Mouse (Mus musculus) liver, adult 2 months (tissue): Measurements from ENCODE around the gene Ankrd44. TPM values are rescaled to one million over a fixed set of nuclear protein-coding genes. Genes with fewer than 3 reads are reported as not detected.

ENCODE experiments used
- DNase-seq: peaks from one replicate; pipeline ENCODE4 v3.0.0-alpha.2; 2011; ENCODE audit warnings: low read depth, low spot score; ENCODE audit errors: extremely low read depth
- H3K27ac ChIP-seq: fragments of 200-500 bp; replicated peaks from 2 replicates; pipeline ENCODE4 v1.5.1; 2012; ENCODE audit warnings: low read depth, mild to moderate bottlenecking, control low read depth, inconsistent platforms, low read length; ENCODE audit not compliant: insufficient read depth
- H3K27me3 ChIP-seq: fragments of 200-500 bp; 2 replicates; pipeline ENCODE4 v1.6.1; 2012; ENCODE audit warnings: mild to moderate bottlenecking, moderate library complexity, low read length, inconsistent platforms; ENCODE audit not compliant: control insufficient read depth, insufficient read depth
- H3K36me3 ChIP-seq: fragments of 200-500 bp; 2 replicates; pipeline ENCODE4 v1.6.1; 2012; ENCODE audit warnings: low read length, inconsistent platforms; ENCODE audit not compliant: control insufficient read depth, insufficient read depth
- H3K4me1 ChIP-seq: fragments of 200-500 bp; 2 replicates; pipeline ENCODE4 v1.6.1; 2011; ENCODE audit warnings: low read length; ENCODE audit not compliant: control insufficient read depth, insufficient read depth
- H3K4me3 ChIP-seq: fragments of 200-500 bp; 2 replicates; pipeline ENCODE4 v1.5.1; 2011; ENCODE audit warnings: low read depth, mild to moderate bottlenecking, control low read depth, low read length, moderate library complexity; ENCODE audit not compliant: insufficient read depth
- H3K79me2 ChIP-seq: fragments of 200-500 bp; 2 replicates; pipeline ENCODE4 v1.6.1; 2012; ENCODE audit warnings: inconsistent platforms, mild to moderate bottlenecking, low read length, moderate library complexity; ENCODE audit not compliant: control insufficient read depth, insufficient read depth
- H3K9ac ChIP-seq: fragments of 200-500 bp; 2 replicates; pipeline ENCODE4 v1.6.1; 2012; ENCODE audit warnings: low read depth, mild to moderate bottlenecking, control low read depth, inconsistent platforms, low read length
- CTCF ChIP-seq: fragments of 200-500 bp; IDR thresholded peaks from 2 replicates; pipeline ENCODE4 v1.5.1; 2011; ENCODE audit warnings: low read depth, low read length, control low read depth
- POLR2A ChIP-seq: fragments of 200-500 bp; IDR thresholded peaks from 2 replicates; pipeline ENCODE4 v1.6.1; 2011; ENCODE audit warnings: low read length, control low read depth; ENCODE audit not compliant: insufficient read depth; ENCODE audit errors: extremely low read depth
- WGBS: fragments of 180-500 bp; shearing (Covaris S2); methylation state at CpG from one replicate; pipeline ENCODE4 v1.1.7; 2018; 5-methylcytosine and 5-hydroxymethylcytosine counted together
- polyA plus RNA-seq: library from polyadenylated mRNA; depleted of rRNA; stranded (reverse); fragments of >200 nt; gene quantifications from 2 replicates; pipeline ENCODE4 v1.2.3, GENCODE M21; 2012
- total RNA-seq: library from RNA; depleted of rRNA; stranded (reverse); fragments of >200 nt; gene quantifications from 2 replicates; pipeline ENCODE4 v1.2.3, GENCODE M21; 2014

Gene Ankrd44
- total and polyA plus RNA-seq, 2 experiments: 2.3 to 8.5 TPM

- DNase-seq: no peak
- Histone ChIP-seq H3K27ac (no peak overlapping the region), H3K79me2 (no peaks in the 10 kb centered on the region), H3K36me3 (no peaks in the 10 kb centered on the region), H3K4me1 (peaks cover 12% of the 10 kb centered on the region), H3K27me3 (no peaks in the 10 kb centered on the region), H3K4me3 (no peak overlapping the region), H3K9ac (no peak overlapping the region)
- 48% methylated on average over 5 of the region's 5 CpGs for WGBS
- TF ChIP-seq POLR2A (no peak), CTCF (no peak)
These were observed 96.4 kb downstream of the Ankrd44 start for GRCm38 (mm10) chr1:54829681-54830213.

GRCm38 (mm10) chr1:54827827-54828226, 98.4 kb downstream of the Ankrd44 start:
- no peaks in the 10 kb centered on the region for H3K27me3 ChIP-seq
- H3K4me1 ChIP-seq: peaks cover 12% of the 10 kb centered on the region
- 81% methylated on average over 8 of the region's 8 CpGs for WGBS
- H3K9ac ChIP-seq: no peak overlapping the region
- H3K4me3 ChIP-seq: no peak overlapping the region
- TF ChIP-seq POLR2A (no peak), CTCF (no peak)
- H3K36me3 ChIP-seq: no peaks in the 10 kb centered on the region
- H3K79me2 ChIP-seq: no peaks in the 10 kb centered on the region
- DNase-seq: no peak
- H3K27ac ChIP-seq: no peak overlapping the region

- DNase-seq: peak; percentile 14
- TF ChIP-seq POLR2A (no peak), CTCF (no peak)
- WGBS: 51% methylated on average over 3 of the region's 3 CpGs
- Histone ChIP-seq H3K27me3 (no peaks in the 10 kb centered on the region), H3K4me1 (peaks cover 12% of the 10 kb centered on the region), H3K27ac (no peak overlapping the region), H3K9ac (no peak overlapping the region), H3K4me3 (no peak overlapping the region), H3K79me2 (no peaks in the 10 kb centered on the region), H3K36me3 (no peaks in the 10 kb centered on the region)
These were observed 98.8 kb downstream of the Ankrd44 start for GRCm38 (mm10) chr1:54827351-54827750.

DNA sequence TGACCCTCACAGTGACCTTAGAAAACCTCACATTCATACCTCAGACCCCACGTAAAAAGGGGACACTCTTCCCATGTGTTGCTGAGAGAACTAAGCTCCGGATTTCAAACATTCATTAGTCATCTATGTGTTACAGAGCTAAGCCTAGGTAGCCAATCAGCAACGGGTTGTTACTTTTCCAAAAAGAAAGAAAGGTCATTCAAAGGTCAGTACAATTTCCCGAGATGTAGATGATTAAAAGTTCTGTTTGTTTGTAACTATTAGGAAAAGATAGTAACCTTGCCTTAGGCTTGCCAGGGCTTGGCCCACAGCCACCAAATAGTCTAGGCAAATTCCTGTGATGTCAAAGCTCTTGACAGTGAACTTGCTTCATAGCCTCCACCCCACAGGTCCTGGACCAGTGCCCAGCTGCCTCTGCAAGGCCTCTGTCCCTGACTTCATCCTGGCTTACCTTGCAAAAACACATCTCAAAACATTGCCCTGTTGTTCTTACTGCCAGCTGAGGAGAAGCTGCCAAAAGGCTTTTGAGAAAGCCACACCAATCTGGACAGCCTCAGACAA, 99.7 kb downstream of the Ankrd44 start:
- Histone ChIP-seq H3K27me3 (no peaks in the 10 kb centered on the region), H3K27ac (peak overlapping the region; percentile 44; the same call in 1 of the 2 replicates), H3K9ac (no peak overlapping the region), H3K4me3 (no peak overlapping the region), H3K4me1 (peaks cover 12% of the 10 kb centered on the region), H3K36me3 (no peaks in the 10 kb centered on the region), H3K79me2 (no peaks in the 10 kb centered on the region)
- 4% methylated on average over 4 of the region's 4 CpGs for WGBS
- no peak for TF ChIP-seq POLR2A
- TF ChIP-seq CTCF: no peak
- DNase-seq: peak; percentile 96

GRCm38 (mm10) chr1:54825718-54826425, 100.3 kb downstream of the Ankrd44 start:
- Histone ChIP-seq H3K4me3 (no peak overlapping the region), H3K4me1 (peaks cover 12% of the 10 kb centered on the region), H3K27ac (no peak overlapping the region), H3K27me3 (no peaks in the 10 kb centered on the region), H3K9ac (no peak overlapping the region), H3K36me3 (no peaks in the 10 kb centered on the region), H3K79me2 (no peaks in the 10 kb centered on the region)
- TF ChIP-seq CTCF: no peak
- no peak for TF ChIP-seq POLR2A
- 76% methylated on average over 6 of the region's 6 CpGs for WGBS
- no peak for DNase-seq
